Mouse (Mus musculus): ENCODE results near the gene Kcnv2. TPM values are rescaled to one million over a fixed set of nuclear protein-coding genes. Genes with fewer than 3 reads are reported as not detected.

Kcnv2 gene
- under 1 TPM in 1 of 2 experiments, not detected in 1; 0.06 TPM for polyA plus RNA-seq (2017; shearing (Covaris generic))

DNA sequence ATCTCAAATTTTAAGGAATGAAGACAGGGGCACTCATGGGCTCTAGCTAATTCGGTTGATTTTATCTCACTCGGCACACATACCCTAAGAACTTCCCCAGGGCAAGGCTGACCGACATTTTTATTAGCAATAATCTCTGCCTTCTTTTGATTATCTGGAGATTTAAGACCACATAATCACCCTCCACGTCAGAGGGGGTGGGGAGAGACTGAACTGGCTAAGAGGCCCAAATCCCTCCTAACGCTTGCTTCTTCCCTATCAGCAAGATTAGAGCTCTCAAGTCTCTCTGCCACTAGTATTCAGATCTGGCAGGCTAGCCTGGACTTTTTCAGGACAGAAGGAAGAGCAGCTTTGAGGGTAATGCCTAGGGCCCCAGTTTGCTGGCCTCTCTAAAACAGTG lies at the start of gene Kcnv2:
Gene Kcnv2, plus strand, starts transcription at position 308 of the 400 bp plus-strand sequence.

Other genes starting within 250 kb of the Kcnv2 start
- under 1 TPM; 0.11 to 0.58 TPM for gene Vldlr, start 106.1 kb upstream of the Kcnv2 start, polyA plus RNA-seq (2017; shearing (Covaris generic))
- 10 to 100 TPM; 53.3 to 74.4 TPM for gene Pum3, start 107.2 kb downstream of the Kcnv2 start, polyA plus RNA-seq (2017; shearing (Covaris generic))

All from activated CD4-positive, CD25-positive, alpha-beta regulatory T cell (primary cell).